Mouse (Mus musculus): ENCODE measurements around the gene Gm13287. TPM values are rescaled to one million over a fixed set of nuclear protein-coding genes. Genes with fewer than 3 reads are reported as not detected.
A peak's percentile ranks its signal among the peaks of the same experiment; 100 is the strongest.

Gene Gm13287
- total and polyA plus RNA-seq, 3 experiments: not detected

GRCm38 (mm10) chr4:88840058-88840457 is 37.0 kb downstream of the Gm13287 start:
- no peaks in the 10 kb centered on the region for H3K79me2 ChIP-seq (ENCODE audit: control insufficient read depth, insufficient read depth, low read length, poor library complexity)
- H3K4me3 ChIP-seq (ENCODE audit: control insufficient read depth in 1 of 2, insufficient read depth in 1 of 2, low read depth in 2 of 2, low read length in 2 of 2): no peak overlapping the region
- H3K9ac ChIP-seq (ENCODE audit: control insufficient read depth, low read depth, low read length, poor library complexity, severe bottlenecking): no peak overlapping the region
- no peak overlapping the region for H3K27ac ChIP-seq (ENCODE audit: control insufficient read depth, low read depth, low read length)
- no peaks in the 10 kb centered on the region for H3K36me3 ChIP-seq (ENCODE audit: control insufficient read depth in 1 of 2, insufficient read depth in 2 of 2, low read length in 2 of 2)
- peak; percentile 32 for DNase-seq (ENCODE audit: low read depth, low spot score)
- no peaks in the 10 kb centered on the region; a peak in 1 of 4 replicates for H3K4me1 ChIP-seq (ENCODE audit: control insufficient read depth in 1 of 2, insufficient read depth in 2 of 2, low read length in 2 of 2)
- H3K9me3 ChIP-seq (replicated peaks; ENCODE audit: insufficient read depth, low read length): no peaks in the 10 kb centered on the region
- peaks cover 14 to 18% of the 10 kb centered on the region in 2 experiments for H3K27me3 ChIP-seq (ENCODE audit: control insufficient read depth in 1 of 2, insufficient read depth in 2 of 2, low read length in 2 of 2)
- TF ChIP-seq GABPA (IDR thresholded peaks at IDR 0.05; ENCODE audit: low read depth, low read length) (no peak), ETS1 (IDR thresholded peaks at IDR 0.05; ENCODE audit: low read depth, low read length) (no peak), HCFC1 (IDR thresholded peaks at IDR 0.05; ENCODE audit: low read depth, low read length) (no peak), ZNF384 (IDR thresholded peaks at IDR 0.05; ENCODE audit: low read depth, low read length) (no peak), SMC3 (IDR thresholded peaks at IDR 0.05; ENCODE audit: low read depth, low read length) (no peak), USF2 (IDR thresholded peaks at IDR 0.05; ENCODE audit: borderline replicate concordance in 1 of 2, insufficient read depth in 1 of 2, low read depth in 1 of 2, low read length in 2 of 2) (no peak), TBP (IDR thresholded peaks at IDR 0.05; ENCODE audit: low read depth, low read length) (no peak), POLR2AphosphoS5 (IDR thresholded peaks at IDR 0.05; ENCODE audit: borderline replicate concordance, low read depth, low read length) (no peak), E2F4 (IDR thresholded peaks at IDR 0.05; ENCODE audit: borderline replicate concordance, low read depth, low read length) (no peak), USF1 (IDR thresholded peaks at IDR 0.05; ENCODE audit: low read depth, low read length) (no peak), TAL1 (IDR thresholded peaks at IDR 0.05; ENCODE audit: low read length) (no peak), MEF2A (IDR thresholded peaks at IDR 0.05; ENCODE audit: extremely low read depth, insufficient replicate concordance, low read depth, low read length, poor library complexity, severe bottlenecking) (no peak), ZC3H11A (IDR thresholded peaks at IDR 0.05; ENCODE audit: low read depth, low read length) (no peak), BHLHE40 (IDR thresholded peaks at IDR 0.05; ENCODE audit: borderline replicate concordance, low read depth, low read length) (no peak), KAT2A (conservative IDR thresholded peaks at IDR 0.05; ENCODE audit: low read depth, low read length) (no peak), POLR2AphosphoS2 (IDR thresholded peaks at IDR 0.05; ENCODE audit: low read length) (no peak), CHD1 (IDR thresholded peaks at IDR 0.05; ENCODE audit: low read depth, low read length) (no peak), UBTF (IDR thresholded peaks at IDR 0.05; ENCODE audit: borderline replicate concordance, insufficient read depth, low read depth, low read length) (no peak), MAZ (IDR thresholded peaks at IDR 0.05; ENCODE audit: low read depth, low read length) (no peak), MYC (IDR thresholded peaks at IDR 0.05; ENCODE audit: low read depth, low read length) (no peak)

GRCm38 (mm10) chr4:88841438-88841911 is 38.4 kb downstream of the Gm13287 start, which contains the start of gene Ifna4:
Gene Ifna4, plus strand, starts transcription at chr4:88841861.
- H3K79me2 ChIP-seq (ENCODE audit: control insufficient read depth, insufficient read depth, low read length, poor library complexity): no peaks in the 10 kb centered on the region
- DNase-seq (ENCODE audit: low read depth, low spot score): no peak
- H3K27me3 ChIP-seq (ENCODE audit: control insufficient read depth in 1 of 2, insufficient read depth in 2 of 2, low read length in 2 of 2): peaks cover 11 to 14% of the 10 kb centered on the region in 2 experiments
- H3K4me1 ChIP-seq (ENCODE audit: control insufficient read depth in 1 of 2, insufficient read depth in 2 of 2, low read length in 2 of 2): no peaks in the 10 kb centered on the region; a peak in 1 of 4 replicates
- H3K27ac ChIP-seq (ENCODE audit: control insufficient read depth, low read depth, low read length): no peak within 1 kb of the TSS
- TF ChIP-seq ZKSCAN1 (IDR thresholded peaks at IDR 0.05; ENCODE audit: low read depth, low read length): no peak
- TF ChIP-seq TBP (IDR thresholded peaks at IDR 0.05; ENCODE audit: low read depth, low read length): no peak
- TF ChIP-seq CTCF (IDR thresholded peaks at IDR 0.05 in 2 of 3, conservative IDR thresholded peaks at IDR 0.05 in 1 of 3; ENCODE audit: control insufficient read depth in 1 of 3, insufficient read depth in 1 of 3, low read depth in 2 of 3, low read length in 3 of 3, poor library complexity in 1 of 3, severe bottlenecking in 1 of 3): no peak
- no peak for TF ChIP-seq SIN3A (IDR thresholded peaks at IDR 0.05; ENCODE audit: low read length)
- TF ChIP-seq GABPA (IDR thresholded peaks at IDR 0.05; ENCODE audit: low read depth, low read length): no peak
- TF ChIP-seq NRF1 (IDR thresholded peaks at IDR 0.05; ENCODE audit: insufficient read depth, low read depth, low read length, poor library complexity, severe bottlenecking): no peak
- TF ChIP-seq USF1 (IDR thresholded peaks at IDR 0.05; ENCODE audit: low read depth, low read length): no peak
- no peak for TF ChIP-seq NELFE (IDR thresholded peaks at IDR 0.05; ENCODE audit: low read depth, low read length)
- no peak for TF ChIP-seq MYB (IDR thresholded peaks at IDR 0.05; ENCODE audit: low read depth, low read length)
- no peak for TF ChIP-seq CHD2 (IDR thresholded peaks at IDR 0.05; ENCODE audit: low read length)
- TF ChIP-seq ZNF384 (IDR thresholded peaks at IDR 0.05; ENCODE audit: low read depth, low read length): no peak
- no peak for TF ChIP-seq JUND (IDR thresholded peaks at IDR 0.05; ENCODE audit: low read depth, low read length)
- no peaks in the 10 kb centered on the region for H3K9me3 ChIP-seq (replicated peaks; ENCODE audit: insufficient read depth, low read length)
- no peak within 1 kb of the TSS for H3K9ac ChIP-seq (ENCODE audit: control insufficient read depth, low read depth, low read length, poor library complexity, severe bottlenecking)
- no peaks in the 10 kb centered on the region for H3K36me3 ChIP-seq (ENCODE audit: control insufficient read depth in 1 of 2, insufficient read depth in 2 of 2, low read length in 2 of 2)
- no peak within 1 kb of the TSS for H3K4me3 ChIP-seq (ENCODE audit: control insufficient read depth in 1 of 2, insufficient read depth in 1 of 2, low read depth in 2 of 2, low read length in 2 of 2)
